Mouse (Mus musculus): ENCODE results near the gene Wnt5a. TPM values are rescaled to one million over a fixed set of nuclear protein-coding genes. Genes with fewer than 3 reads are reported as not detected.

Gene Wnt5a
- polyA plus RNA-seq, 3 experiments from 2014 or later: not detected

- no peak for ATAC-seq
Measured at GRCm38 (mm10) chr14:28509441-28510340, 5.1 kb downstream of the Wnt5a start.

GRCm38 (mm10) chr14:28510341-28511028 is 5.9 kb downstream of the Wnt5a start:
- ATAC-seq: no peak

GRCm38 (mm10) chr14:28511029-28511651 is 6.6 kb downstream of the Wnt5a start:
- no peak for ATAC-seq

GRCm38 (mm10) chr14:28512805-28513590 is 8.4 kb downstream of the Wnt5a start:
- no peak for ATAC-seq

GRCm38 (mm10) chr14:28514171-28514570 is 9.6 kb downstream of the Wnt5a start:
- ATAC-seq: no peak

GRCm38 (mm10) chr14:28515331-28515730 is 10.8 kb downstream of the Wnt5a start:
- ATAC-seq: no peak

GRCm38 (mm10) chr14:28517631-28518560 is 13.3 kb downstream of the Wnt5a start:
- ATAC-seq: no peak

GRCm38 (mm10) chr14:28521106-28521505 is 16.6 kb downstream of the Wnt5a start:
- no peak for ATAC-seq

GRCm38 (mm10) chr14:28522611-28523010 is 18.1 kb downstream of the Wnt5a start:
- ATAC-seq: no peak

GRCm38 (mm10) chr14:28525566-28525965 is 21.0 kb downstream of the Wnt5a start:
- ATAC-seq: no peak

GRCm38 (mm10) chr14:28528151-28528685 is 23.7 kb downstream of the Wnt5a start:
- no peak for ATAC-seq

GRCm38 (mm10) chr14:28531531-28531930 is 27.0 kb downstream of the Wnt5a start:
- ATAC-seq: no peak

GRCm38 (mm10) chr14:28532943-28533342 is 28.4 kb downstream of the Wnt5a start:
- no peak for ATAC-seq

GRCm38 (mm10) chr14:28533876-28534275 is 29.3 kb downstream of the Wnt5a start:
- no peak for ATAC-seq

- ATAC-seq: no peak
Measured at GRCm38 (mm10) chr14:28535814-28536213, 31.3 kb downstream of the Wnt5a start.

- no peak for ATAC-seq
Measured at GRCm38 (mm10) chr14:28539577-28539976, 35.0 kb downstream of the Wnt5a start.

- no peak for ATAC-seq
Measured at GRCm38 (mm10) chr14:28542117-28542741, 37.7 kb downstream of the Wnt5a start.

GRCm38 (mm10) chr14:28561861-28562260 is 57.3 kb downstream of the Wnt5a start:
- ATAC-seq: no peak

All from inflammation-experienced regulatory T-cells, adult 6 months (primary cell).